24 mouse cellular contexts compared by ENCODE assay signal in genomic region chr4:26016071-26016470, GRCm38 (mm10).
A peak's percentile ranks its signal among the peaks of the same experiment; 100 is the strongest.
DNase-seq lines count a peak whose midpoint lies in the region; ATAC-seq lines count a peak whose summit lies in the region.
"Had no signal": no experiment of that assay in that cellular context is flagged by ENCODE, and none has a peak within 500 bp of the region (broad histone marks: within the 10 kb centered on the region; RNA-seq: fewer than 3 reads in every experiment).

No protein-coding gene starts in this region.

- H3K36me3 ChIP-seq in neural tube, embryonic 12.5 days: no peaks in the 10 kb centered on the region
- H3K36me3 ChIP-seq: embryonic facial prominence, embryonic 12.5 days; heart, embryonic 13.5 days; intestine, embryonic 15.5 days; limb, embryonic 12.5 days; midbrain, embryonic 12.5 days had no signal

- no peaks in the 10 kb centered on the region for H3K9me3 ChIP-seq in neural tube, embryonic 12.5 days
- H3K9me3 ChIP-seq: embryonic facial prominence, embryonic 12.5 days; heart, embryonic 13.5 days; intestine, embryonic 15.5 days; limb, embryonic 12.5 days; midbrain, embryonic 12.5 days had no signal

- ATAC-seq in neural tube, embryonic 12.5 days (ENCODE audit: low FRiP score, low read depth): peak; percentile 21; the same call in 1 of the 2 replicates
- ATAC-seq: forebrain, embryonic 14.5 days; intestine, embryonic 15.5 days; Patski had no signal

- no peak overlapping the region for H3K9ac ChIP-seq in neural tube, embryonic 12.5 days
- H3K9ac ChIP-seq: embryonic facial prominence, embryonic 12.5 days; heart, embryonic 13.5 days; hindbrain, embryonic 14.5 days; intestine, embryonic 15.5 days; limb, embryonic 12.5 days; liver, embryonic 14.5 days; midbrain, embryonic 12.5 days had no signal

- no peak overlapping the region for H3K4me2 ChIP-seq in neural tube, embryonic 12.5 days (replicated peaks)
- H3K4me2 ChIP-seq: embryonic facial prominence, embryonic 12.5 days; heart, embryonic 13.5 days; hindbrain, embryonic 14.5 days; intestine, embryonic 15.5 days; limb, embryonic 12.5 days; midbrain, embryonic 12.5 days had no signal

- H3K4me1 ChIP-seq in neural tube, embryonic 12.5 days: no peaks in the 10 kb centered on the region
- H3K4me1 ChIP-seq: embryonic facial prominence, embryonic 12.5 days; heart, embryonic 13.5 days; intestine, embryonic 15.5 days; limb, embryonic 12.5 days; midbrain, embryonic 12.5 days had no signal

- peak; percentile 12 for DNase-seq in embryo, embryonic 10 days (ENCODE audit: low spot score)
- no peak for DNase-seq in embryo, embryonic 9.5 days (ENCODE audit: extremely low spot score)
- DNase-seq in neural tube, embryonic 10.5 days (ENCODE audit: extremely low spot score, low spot score): no peak
- DNase-seq in adrenal gland, adult 2 months: peak; percentile 45
- DNase-seq in embryo, embryonic 11 days: peak; percentile 14
- no peak for DNase-seq in left cerebral cortex, postnatal 14 days (ENCODE audit: low spot score in 2 of 2)
- DNase-seq in retina, postnatal 1 day: no peak
- DNase-seq: cerebellum, adult 11-12 months; cerebellum, postnatal 25 days; gastrocnemius, postnatal 14 days; heart, adult 18-20 months; layer of hippocampus, adult 9-11 months; thymus, adult 18-20 months had no signal

- H3K4me3 ChIP-seq in neural tube, embryonic 12.5 days: no peak overlapping the region
- H3K4me3 ChIP-seq: embryonic facial prominence, embryonic 12.5 days; heart, embryonic 13.5 days; intestine, embryonic 15.5 days; limb, embryonic 12.5 days; midbrain, embryonic 12.5 days had no signal

- intact Hi-C loops in left cerebral cortex, postnatal 14 days (cut with DNase I): no loop called here

- H3K27ac ChIP-seq in neural tube, embryonic 12.5 days: no peak overlapping the region
- H3K27ac ChIP-seq: embryonic facial prominence, embryonic 12.5 days; heart, embryonic 13.5 days; hindbrain, embryonic 14.5 days; intestine, embryonic 15.5 days; limb, embryonic 12.5 days; liver, embryonic 14.5 days; macrophage; midbrain, embryonic 12.5 days had no signal

- no peaks in the 10 kb centered on the region for H3K27me3 ChIP-seq in neural tube, embryonic 12.5 days (replicated peaks)
- H3K27me3 ChIP-seq: embryonic facial prominence, embryonic 12.5 days; heart, embryonic 13.5 days; intestine, embryonic 15.5 days; limb, embryonic 12.5 days; midbrain, embryonic 12.5 days; Patski had no signal

- 44% methylated on average over 5 of the region's 5 CpGs for WGBS in neural tube, embryonic 12.5 days

Comparison
In these comparisons a context has a peak if more than half of its experiments do, and no peak if none do; other contexts are left out.
1. DNase-seq: peak in embryo, embryonic 10 days (single experiment), adrenal gland, adult 2 months (single experiment) and embryo, embryonic 11 days (single experiment); none in embryo, embryonic 9.5 days (single experiment), neural tube, embryonic 10.5 days (single experiment), left cerebral cortex, postnatal 14 days (0 of 2) and retina, postnatal 1 day (single experiment).